Mouse (Mus musculus) MEL (cell line): ENCODE data around the gene Tmem237. TPM values are rescaled to one million over a fixed set of nuclear protein-coding genes. Genes with fewer than 3 reads are reported as not detected.

Experiments
- DNase-seq: peaks from one replicate; pipeline ENCODE4 v3.0.0; 2011; ENCODE audit warnings: low read depth, low spot score
- H3K27ac ChIP-seq: 2 replicates; pipeline ENCODE4 v1.5.1; 2012; ENCODE audit warnings: low read depth, mild to moderate bottlenecking, control low read depth, low read length, moderate library complexity; ENCODE audit not compliant: control insufficient read depth
- H3K27me3 ChIP-seq, 2 experiments: fragments of 150-350 bp in 1 of 2; sonication (generic) in 1 of 2; 2 replicates each; pipeline ENCODE4 v1.6.1; 2012; ENCODE audit warnings: low read length in 2 of 2, mild to moderate bottlenecking in 2 of 2, improper control_type of control experiment in 1 of 2, moderate library complexity in 1 of 2; ENCODE audit not compliant: insufficient read depth in 2 of 2, control insufficient read depth in 1 of 2
- H3K36me3 ChIP-seq, 2 experiments: 2 replicates each; pipeline ENCODE4 v1.6.1; 2012 to 2014; ENCODE audit warnings: low read length in 2 of 2, improper control_type of control experiment in 1 of 2, inconsistent platforms in 1 of 2, mild to moderate bottlenecking in 1 of 2; ENCODE audit not compliant: insufficient read depth in 2 of 2, control insufficient read depth in 1 of 2
- H3K4me1 ChIP-seq, 2 experiments: fragments of 150-350 bp in 1 of 2; sonication (generic) in 1 of 2; 2 replicates each; pipeline ENCODE4 v1.6.1; 2012; ENCODE audit warnings: low read length in 2 of 2, improper control_type of control experiment in 1 of 2, mild to moderate bottlenecking in 1 of 2; ENCODE audit not compliant: insufficient read depth in 2 of 2, control insufficient read depth in 1 of 2
- H3K4me3 ChIP-seq, 2 experiments: fragments of 150-350 bp in 1 of 2; sonication (generic) in 1 of 2; 2 replicates each; pipeline ENCODE4 v1.5.1; 2012; ENCODE audit warnings: low read depth in 2 of 2, low read length in 2 of 2, mild to moderate bottlenecking in 2 of 2, moderate library complexity in 2 of 2, control low read depth in 1 of 2, improper control_type of control experiment in 1 of 2; ENCODE audit not compliant: control insufficient read depth in 1 of 2, insufficient read depth in 1 of 2
- H3K79me2 ChIP-seq: 2 replicates; pipeline ENCODE4 v1.6.1; 2012; ENCODE audit warnings: mild to moderate bottlenecking, low read length, moderate library complexity; ENCODE audit not compliant: control insufficient read depth, poor library complexity, insufficient read depth
- H3K9ac ChIP-seq: 2 replicates; pipeline ENCODE4 v1.6.1; 2012; ENCODE audit warnings: low read depth, mild to moderate bottlenecking, control low read depth, low read length, moderate library complexity; ENCODE audit not compliant: control insufficient read depth, poor library complexity, severe bottlenecking
- H3K9me3 ChIP-seq: fragments of 150-350 bp; sonication (generic); replicated peaks from 2 replicates; pipeline ENCODE4 v1.6.1; 2012; ENCODE audit warnings: mild to moderate bottlenecking, low read length, improper control_type of control experiment, moderate library complexity; ENCODE audit not compliant: insufficient read depth
- CHD1 ChIP-seq: IDR thresholded peaks from 2 replicates; pipeline ENCODE4 v1.6.1; 2012; ENCODE audit warnings: low read depth, mild to moderate bottlenecking, inconsistent platforms, low read length, improper control_type of control experiment
- CTCF ChIP-seq, 3 experiments: IDR thresholded peaks in 2 of 3; conservative IDR thresholded peaks in 1 of 3; 2 replicates each; pipeline ENCODE4 v1.5.1; 2011 to 2012; ENCODE audit warnings: low read length in 3 of 3, low read depth in 2 of 3, mild to moderate bottlenecking in 2 of 3, improper control_type of control experiment in 1 of 3, inconsistent platforms in 1 of 3, mixed read lengths in 1 of 3, moderate library complexity in 1 of 3; ENCODE audit not compliant: control insufficient read depth in 1 of 3, insufficient read depth in 1 of 3, poor library complexity in 1 of 3, severe bottlenecking in 1 of 3
- ELF1 ChIP-seq: IDR thresholded peaks from 2 replicates; pipeline ENCODE4 v1.6.1; 2014; ENCODE audit warnings: low read depth, mild to moderate bottlenecking, inconsistent platforms, low read length, improper control_type of control experiment, moderate library complexity
- EP300 ChIP-seq, 2 experiments: IDR thresholded peaks; 2 replicates each; pipeline ENCODE4 v1.6.1; 2011; ENCODE audit warnings: improper control_type of control experiment in 2 of 2, low read length in 2 of 2, low read depth in 1 of 2, mild to moderate bottlenecking in 1 of 2
- ETS1 ChIP-seq: IDR thresholded peaks from 2 replicates; pipeline ENCODE4 v1.6.1; 2012; ENCODE audit warnings: low read depth, mild to moderate bottlenecking, inconsistent platforms, low read length, improper control_type of control experiment, moderate library complexity
- GABPA ChIP-seq: IDR thresholded peaks from 2 replicates; pipeline ENCODE4 v1.6.1; 2012; ENCODE audit warnings: low read depth, mild to moderate bottlenecking, inconsistent platforms, low read length, improper control_type of control experiment, moderate library complexity
- KAT2A ChIP-seq: conservative IDR thresholded peaks from 2 replicates; pipeline ENCODE4 v1.6.1; 2012; ENCODE audit warnings: low read depth, low read length, improper control_type of control experiment, inconsistent platforms
- MAFK ChIP-seq: IDR thresholded peaks from 2 replicates; pipeline ENCODE4 v1.6.1; 2011; ENCODE audit warnings: low read depth, mild to moderate bottlenecking, low read length, improper control_type of control experiment, borderline replicate concordance
- MAX ChIP-seq: IDR thresholded peaks from 2 replicates; pipeline ENCODE4 v1.6.1; 2011; ENCODE audit warnings: low read length, improper control_type of control experiment
- MEF2A ChIP-seq: IDR thresholded peaks from 2 replicates; pipeline ENCODE4 v1.6.1; 2014; ENCODE audit warnings: low read depth, mild to moderate bottlenecking, inconsistent platforms, low read length, improper control_type of control experiment; ENCODE audit not compliant: poor library complexity, insufficient replicate concordance, severe bottlenecking; ENCODE audit errors: extremely low read depth
- MYB ChIP-seq: IDR thresholded peaks from 2 replicates; pipeline ENCODE4 v1.6.1; 2011; ENCODE audit warnings: mild to moderate bottlenecking, low read depth, low read length, improper control_type of control experiment
- MYC ChIP-seq: IDR thresholded peaks from 2 replicates; pipeline ENCODE4 v1.6.1; 2011; ENCODE audit warnings: low read depth, mild to moderate bottlenecking, low read length, improper control_type of control experiment, moderate library complexity
- POLR2A ChIP-seq, 2 experiments: IDR thresholded peaks; 2 replicates each; pipeline ENCODE4 v1.6.1; 2011 to 2012; ENCODE audit warnings: low read length in 2 of 2, mild to moderate bottlenecking in 2 of 2, control low read depth in 1 of 2, improper control_type of control experiment in 1 of 2, low read depth in 1 of 2, moderate library complexity in 1 of 2; ENCODE audit not compliant: control insufficient read depth in 1 of 2, insufficient read depth in 1 of 2, poor library complexity in 1 of 2
- POLR2AphosphoS2 ChIP-seq: IDR thresholded peaks from 2 replicates; pipeline ENCODE4 v1.6.1; 2011; ENCODE audit warnings: low read length, improper control_type of control experiment
- RAD21 ChIP-seq: IDR thresholded peaks from 2 replicates; pipeline ENCODE4 v1.6.1; 2011; ENCODE audit warnings: mild to moderate bottlenecking, low read depth, low read length, improper control_type of control experiment
- RCOR1 ChIP-seq: IDR thresholded peaks from 2 replicates; pipeline ENCODE4 v1.6.1; 2012; ENCODE audit warnings: low read depth, mild to moderate bottlenecking, inconsistent platforms, low read length, improper control_type of control experiment
- UBTF ChIP-seq: IDR thresholded peaks from 2 replicates; pipeline ENCODE4 v1.6.1; 2012; ENCODE audit warnings: low read depth, mild to moderate bottlenecking, inconsistent platforms, low read length, improper control_type of control experiment, moderate library complexity, borderline replicate concordance; ENCODE audit not compliant: insufficient read depth
- USF1 ChIP-seq: IDR thresholded peaks from 2 replicates; pipeline ENCODE4 v1.6.1; 2014; ENCODE audit warnings: low read depth, mild to moderate bottlenecking, inconsistent platforms, low read length, improper control_type of control experiment, moderate library complexity
- ZC3H11A ChIP-seq: IDR thresholded peaks from 2 replicates; pipeline ENCODE4 v1.6.1; 2012; ENCODE audit warnings: low read depth, mild to moderate bottlenecking, inconsistent platforms, low read length, improper control_type of control experiment
- ZKSCAN1 ChIP-seq: IDR thresholded peaks from 2 replicates; pipeline ENCODE4 v1.6.1; 2012; ENCODE audit warnings: low read depth, mild to moderate bottlenecking, inconsistent platforms, low read length, improper control_type of control experiment, moderate library complexity
- ZMIZ1 ChIP-seq: IDR thresholded peaks from 2 replicates; pipeline ENCODE4 v1.6.1; 2012; ENCODE audit warnings: low read depth, mild to moderate bottlenecking, inconsistent platforms, low read length, improper control_type of control experiment, moderate library complexity
- ZNF384 ChIP-seq: IDR thresholded peaks from 2 replicates; pipeline ENCODE4 v1.6.1; 2012; ENCODE audit warnings: low read depth, mild to moderate bottlenecking, inconsistent platforms, low read length, improper control_type of control experiment
- polyA plus RNA-seq, 2 experiments: library from polyadenylated mRNA; stranded (reverse) in 1 of 2; unstranded in 1 of 2; fragments of >175 nt in 1 of 2; fragments of >200 nt in 1 of 2; gene quantifications; 2 replicates each; pipeline versions ENCODE4 v1.2.1 to v1.2.4; 2012; ENCODE audit warnings: low replicate concordance in 2 of 2, low read depth in 1 of 2; ENCODE audit not compliant: insufficient read length in 2 of 2, insufficient read depth in 1 of 2, missing spikeins in 1 of 2
- total RNA-seq: library from RNA; depleted of rRNA; stranded (reverse); fragments of 300-350 nt; gene quantifications from 2 replicates; pipeline ENCODE4 v1.2.3, GENCODE M21; 2012

The Tmem237 gene
- total and polyA plus RNA-seq, 3 experiments: 13.2 to 20.1 TPM; not detected in 1

DNA sequence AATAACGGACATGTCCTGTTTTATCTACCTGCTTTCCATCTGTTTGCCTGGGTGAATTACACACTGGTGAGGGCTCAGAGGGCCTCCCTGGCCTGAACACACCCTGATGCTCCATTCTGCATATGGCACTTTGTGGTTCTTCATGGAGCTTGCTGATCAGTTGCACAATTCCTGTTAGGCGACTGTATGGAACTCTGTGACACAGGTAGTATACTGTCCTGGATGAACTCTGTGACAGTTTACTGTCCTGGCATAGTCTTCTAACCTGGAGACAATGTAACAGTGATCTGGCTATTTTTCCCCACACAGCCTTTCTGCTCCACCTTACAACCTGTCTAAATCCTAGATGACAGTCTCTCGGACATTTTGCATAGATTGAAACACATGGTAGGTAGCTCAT lies 38.9 kb upstream of the Tmem237 start:
- Histone ChIP-seq H3K4me1 (no peaks in the 10 kb centered on the region; a peak in 1 of 4 replicates), H3K27me3 (peaks cover 0 to 3% of the 10 kb centered on the region in 2 experiments; a peak in 2 of 4 replicates), H3K79me2 (no peaks in the 10 kb centered on the region), H3K36me3 (no peaks in the 10 kb centered on the region), H3K27ac (no peak overlapping the region), H3K4me3 (no peak overlapping the region), H3K9me3 (no peaks in the 10 kb centered on the region), H3K9ac (no peak overlapping the region)
- no peak for TF ChIP-seq ETS1
- TF ChIP-seq ELF1: no peak
- no peak for TF ChIP-seq CHD1
- TF ChIP-seq MAFK: no peak
- TF ChIP-seq ZNF384: no peak
- no peak for DNase-seq

GRCm38 (mm10) chr1:59158498-59158897 lies 38.3 kb upstream of the Tmem237 start:
- H3K27me3 ChIP-seq: peaks cover 0 to 3% of the 10 kb centered on the region in 2 experiments; a peak in 2 of 4 replicates
- H3K9ac ChIP-seq: no peak overlapping the region
- no peak overlapping the region for H3K4me3 ChIP-seq
- no peaks in the 10 kb centered on the region for H3K79me2 ChIP-seq
- H3K36me3 ChIP-seq: no peaks in the 10 kb centered on the region
- H3K4me1 ChIP-seq: no peaks in the 10 kb centered on the region; a peak in 1 of 4 replicates
- no peak for DNase-seq
- TF ChIP-seq EP300 (IDR thresholded peaks at IDR 0.05; ENCODE audit: low read depth in 1 of 2, low read length in 2 of 2) (no peak), MAX (no peak), KAT2A (no peak), ELF1 (no peak), RAD21 (no peak), UBTF (no peak), MYC (no peak), USF1 (no peak), CTCF (IDR thresholded peaks at IDR 0.05 in 2 of 3, conservative IDR thresholded peaks at IDR 0.05 in 1 of 3; ENCODE audit: control insufficient read depth in 1 of 3, insufficient read depth in 1 of 3, low read depth in 2 of 3, low read length in 3 of 3, poor library complexity in 1 of 3, severe bottlenecking in 1 of 3) (no peak), ZMIZ1 (no peak), CHD1 (no peak), MAFK (no peak), POLR2AphosphoS2 (no peak), MEF2A (no peak), RCOR1 (no peak), POLR2A (IDR thresholded peaks at IDR 0.05; ENCODE audit: control insufficient read depth in 1 of 2, insufficient read depth in 1 of 2, low read depth in 1 of 2, low read length in 2 of 2, poor library complexity in 1 of 2) (no peak), GABPA (no peak), ZC3H11A (no peak), ZKSCAN1 (no peak), MYB (no peak)
- TF ChIP-seq, all 39 proteins: peak for 0
- Histone ChIP-seq H3K9me3 (no peaks in the 10 kb centered on the region), H3K27ac (no peak overlapping the region)
